Mouse (Mus musculus): ENCODE measurements around the gene Fgfr3. TPM values are rescaled to one million over a fixed set of nuclear protein-coding genes. Genes with fewer than 3 reads are reported as not detected.

The Fgfr3 gene
- total RNA-seq, 2 experiments from 2014 or later = not detected

DNA sequence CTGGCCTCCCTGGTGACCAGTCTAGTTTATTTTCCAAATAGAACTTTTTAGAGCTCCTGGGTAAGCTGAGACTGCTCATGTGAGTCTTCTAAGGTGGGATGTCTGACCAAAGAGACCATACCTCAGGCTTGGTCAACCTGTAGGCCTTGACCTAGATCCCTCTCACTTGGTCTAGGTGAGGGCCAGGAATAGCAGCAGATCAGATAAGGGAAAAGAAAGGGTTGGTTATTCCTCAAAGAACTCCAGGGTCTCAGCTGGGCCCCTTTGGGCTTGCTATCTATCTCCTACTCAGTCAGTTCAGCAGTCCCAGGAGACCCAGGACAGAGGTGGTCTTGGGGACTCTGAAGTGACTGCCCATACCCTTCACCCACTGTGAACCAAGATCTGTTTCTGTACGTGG lies 23.9 kb upstream of the Fgfr3 start:
- no peak for ATAC-seq (replicated peaks; ENCODE audit: poor library complexity, severe bottlenecking)

GRCm38 (mm10) chr5:33697947-33698512 lies 23.4 kb upstream of the Fgfr3 start:
- ATAC-seq (replicated peaks; ENCODE audit: poor library complexity, severe bottlenecking) = no peak

- no peak for ATAC-seq (replicated peaks; ENCODE audit: poor library complexity, severe bottlenecking)
These were observed 22.8 kb upstream of the Fgfr3 start for GRCm38 (mm10) chr5:33698669-33699068.

DNA sequence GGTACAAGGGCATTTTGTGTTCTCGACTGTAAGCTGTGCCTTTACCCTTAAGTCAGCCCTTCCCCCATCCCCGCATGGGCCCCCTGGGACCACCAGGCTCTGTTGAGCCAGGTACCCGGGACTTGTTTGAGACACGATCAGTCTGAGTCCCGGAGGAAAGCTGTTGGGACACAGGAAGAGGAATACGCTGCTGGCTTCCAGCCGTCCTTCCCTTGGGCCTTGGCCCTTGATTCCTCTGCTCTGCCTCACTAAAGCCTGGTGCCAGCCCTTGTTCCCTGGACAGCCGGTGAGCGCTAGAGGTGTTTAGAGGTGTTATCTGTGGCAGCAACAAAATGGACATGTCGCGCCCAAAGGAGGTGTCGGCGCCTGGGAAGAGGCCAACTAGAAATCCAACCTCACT lies 21.5 kb upstream of the Fgfr3 start:
- no peak for ATAC-seq (replicated peaks; ENCODE audit: poor library complexity, severe bottlenecking)

DNA sequence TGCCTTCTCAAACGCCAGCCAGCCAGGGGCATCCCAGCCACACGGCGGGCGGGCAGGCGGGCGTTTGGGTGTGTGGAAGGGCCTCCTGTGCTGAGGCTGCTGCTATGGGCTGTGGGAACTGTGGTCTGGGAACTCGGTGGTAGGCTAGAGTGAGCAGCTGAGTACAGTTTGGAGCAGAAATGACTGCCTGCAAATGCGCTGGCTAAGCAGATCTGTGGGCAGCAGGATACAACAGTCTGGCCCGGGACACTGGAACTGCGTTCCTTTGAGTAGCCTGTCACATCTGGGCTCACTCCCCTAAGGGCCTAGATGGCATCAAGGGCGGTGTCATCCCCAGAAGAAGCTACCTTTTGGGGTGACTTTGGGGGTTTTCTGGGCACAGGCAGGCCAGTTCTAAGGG lies 19.6 kb upstream of the Fgfr3 start:
- ATAC-seq (replicated peaks; ENCODE audit: poor library complexity, severe bottlenecking) = no peak

DNA sequence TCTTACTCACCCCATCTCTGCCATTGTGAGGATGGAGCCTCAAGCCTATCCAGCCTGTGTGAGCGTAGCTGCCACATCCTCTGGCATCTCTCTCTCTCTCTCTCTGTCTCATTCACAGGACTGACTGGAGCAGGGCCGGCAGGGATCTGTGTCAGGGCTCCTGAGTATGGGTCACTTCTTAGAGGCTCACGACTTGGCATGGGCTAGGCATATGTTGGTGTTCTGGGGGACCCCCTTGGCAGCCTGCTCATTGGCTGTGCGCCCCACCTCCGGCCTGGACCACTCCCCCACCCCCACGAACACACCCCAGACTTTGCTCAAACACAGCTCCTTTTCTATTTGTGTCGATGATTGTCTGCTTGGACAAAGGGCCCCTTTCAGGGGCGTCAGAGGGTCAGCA lies 17.5 kb upstream of the Fgfr3 start:
- no peak for ATAC-seq (replicated peaks; ENCODE audit: poor library complexity, severe bottlenecking)

- no peak for ATAC-seq (replicated peaks; ENCODE audit: poor library complexity, severe bottlenecking)
These were observed 16.4 kb upstream of the Fgfr3 start for GRCm38 (mm10) chr5:33704945-33705611.

DNA sequence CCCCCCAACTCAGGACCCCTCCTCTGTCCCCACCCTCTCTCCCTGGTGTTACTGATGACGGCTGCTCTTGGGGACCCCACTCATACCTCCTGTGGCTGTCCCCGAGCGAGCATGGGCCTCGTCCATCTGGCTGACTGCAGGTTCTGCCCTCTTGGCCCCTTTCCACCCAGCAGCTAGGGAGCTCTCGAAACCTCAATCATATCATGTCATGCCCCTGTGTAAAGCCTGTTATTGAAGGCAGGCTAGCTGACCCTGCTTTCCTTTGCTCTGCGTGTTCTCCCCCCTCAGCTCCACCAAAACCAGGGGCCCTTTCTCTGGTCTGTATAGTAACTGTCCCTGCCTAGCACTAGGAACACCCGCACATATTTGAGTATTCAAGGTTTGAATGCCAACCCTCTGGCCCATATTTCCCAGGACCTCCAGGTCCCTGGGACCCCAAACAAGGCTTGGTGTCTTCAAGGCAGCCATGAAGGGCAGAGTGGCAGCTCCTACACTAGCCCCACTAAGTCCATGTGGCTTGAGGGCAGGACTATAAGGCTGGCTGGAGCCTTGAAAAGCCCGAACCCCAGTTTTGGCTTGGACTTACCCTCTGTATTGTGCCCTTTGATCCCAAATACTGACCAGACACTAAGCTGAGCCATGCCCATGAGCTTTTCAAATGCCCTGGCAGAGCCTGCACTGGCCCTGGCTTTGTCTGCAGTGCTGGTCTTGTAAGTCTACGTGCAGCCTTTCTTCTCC lies 15.7 kb upstream of the Fgfr3 start:
- ATAC-seq (replicated peaks; ENCODE audit: poor library complexity, severe bottlenecking) = no peak

DNA sequence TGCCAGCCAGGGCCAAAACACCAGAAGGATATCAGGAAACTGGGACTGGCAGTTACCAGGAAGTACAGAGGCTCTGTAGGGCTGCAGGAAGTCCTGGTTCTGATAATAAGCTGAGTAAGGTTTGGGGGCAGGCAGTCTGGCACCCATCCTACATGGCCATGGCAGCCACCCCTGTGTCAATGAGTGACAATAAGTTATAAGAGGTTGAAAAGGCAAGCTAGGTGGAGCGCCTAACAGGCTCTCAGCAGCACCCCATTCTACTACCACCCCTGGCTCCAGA lies 15.2 kb upstream of the Fgfr3 start:
- no peak for ATAC-seq (replicated peaks; ENCODE audit: poor library complexity, severe bottlenecking)

DNA sequence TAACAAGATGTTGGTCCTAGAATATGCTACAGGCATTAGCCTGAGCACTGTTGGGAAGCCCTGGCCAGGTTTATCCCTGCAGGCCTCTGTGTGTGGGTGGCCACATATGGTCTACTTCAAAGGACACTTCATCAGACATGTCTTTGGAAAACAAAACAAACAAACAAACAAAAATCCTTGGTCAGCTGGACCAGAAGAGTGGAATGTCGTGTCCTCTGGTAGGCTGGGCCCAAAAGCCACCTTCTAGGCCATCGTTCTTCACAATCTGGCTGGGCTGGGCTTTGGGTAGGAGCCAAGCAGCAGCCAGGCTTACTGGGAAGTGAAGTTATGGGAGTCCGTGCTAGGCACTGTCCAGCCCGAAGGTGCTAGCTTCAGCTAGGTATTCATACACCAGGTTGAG lies 14.3 kb upstream of the Fgfr3 start:
- ATAC-seq (replicated peaks; ENCODE audit: poor library complexity, severe bottlenecking) = no peak

DNA sequence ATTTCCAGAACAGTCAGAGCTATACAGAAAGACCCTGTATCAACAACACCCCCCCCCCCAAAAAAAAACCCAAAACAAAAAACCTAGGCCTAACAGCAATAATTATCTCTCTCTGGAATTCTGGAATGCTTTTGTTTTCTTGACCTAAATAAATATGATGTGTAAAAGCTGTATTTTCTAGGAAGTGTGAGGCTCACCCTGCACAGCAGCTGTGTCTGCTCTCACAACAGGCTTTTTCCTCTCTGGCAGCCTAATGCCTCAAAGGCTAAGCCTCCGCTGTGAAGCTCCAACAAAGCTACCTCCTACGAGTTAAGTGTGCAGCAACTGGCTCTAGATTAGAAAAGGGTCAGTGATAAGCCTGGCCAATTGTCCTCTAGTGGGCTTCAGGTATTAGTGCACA lies 12.4 kb upstream of the Fgfr3 start:
- ATAC-seq (replicated peaks; ENCODE audit: poor library complexity, severe bottlenecking) = no peak

- no peak for ATAC-seq (replicated peaks; ENCODE audit: poor library complexity, severe bottlenecking)
These were observed 8.9 kb upstream of the Fgfr3 start for GRCm38 (mm10) chr5:33712550-33712949.

GRCm38 (mm10) chr5:33715182-33715581 lies 6.3 kb upstream of the Fgfr3 start:
- no peak for ATAC-seq (replicated peaks; ENCODE audit: poor library complexity, severe bottlenecking)

DNA sequence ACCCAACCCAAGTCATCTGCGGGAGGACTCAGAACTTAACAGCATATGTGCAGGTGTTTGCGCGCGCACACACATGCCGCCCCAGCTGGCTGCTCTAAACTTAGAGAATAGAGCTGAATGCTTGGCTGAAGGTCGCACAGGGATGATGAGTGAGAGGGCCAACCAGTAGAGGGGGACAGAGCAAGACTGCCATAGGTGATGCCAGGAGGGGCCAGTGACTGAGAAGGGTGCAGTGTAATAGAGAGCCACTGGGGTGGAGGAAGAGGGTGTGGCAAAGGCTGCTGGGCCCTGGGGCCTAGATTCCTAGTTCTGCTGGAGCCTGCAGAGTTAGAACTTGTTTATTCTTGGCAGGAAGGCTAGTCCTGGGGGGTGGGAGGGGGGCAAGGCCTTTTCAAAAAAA lies 5.0 kb upstream of the Fgfr3 start:
- no peak for ATAC-seq (replicated peaks; ENCODE audit: poor library complexity, severe bottlenecking)

DNA sequence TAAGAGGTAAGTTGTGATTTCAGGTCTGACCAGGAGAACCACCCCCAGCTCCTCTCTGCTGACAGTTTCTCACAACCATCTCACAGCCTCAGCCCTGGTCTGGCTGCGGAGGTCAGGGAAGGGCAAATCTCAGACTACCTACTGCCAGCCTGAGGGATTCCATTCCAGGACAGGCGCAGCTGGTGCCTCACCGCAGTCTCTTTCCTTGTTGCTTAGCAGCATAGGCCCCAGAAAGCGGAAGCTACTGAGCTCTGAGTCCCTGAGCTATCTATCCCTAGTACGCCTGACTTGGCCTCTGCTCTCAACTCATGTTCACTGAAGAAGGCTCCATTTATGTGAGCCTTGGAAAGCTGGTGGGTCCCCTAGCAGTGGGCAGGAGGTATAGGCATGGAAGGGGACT lies 3.0 kb upstream of the Fgfr3 start:
- no peak for ATAC-seq (replicated peaks; ENCODE audit: poor library complexity, severe bottlenecking)

DNA sequence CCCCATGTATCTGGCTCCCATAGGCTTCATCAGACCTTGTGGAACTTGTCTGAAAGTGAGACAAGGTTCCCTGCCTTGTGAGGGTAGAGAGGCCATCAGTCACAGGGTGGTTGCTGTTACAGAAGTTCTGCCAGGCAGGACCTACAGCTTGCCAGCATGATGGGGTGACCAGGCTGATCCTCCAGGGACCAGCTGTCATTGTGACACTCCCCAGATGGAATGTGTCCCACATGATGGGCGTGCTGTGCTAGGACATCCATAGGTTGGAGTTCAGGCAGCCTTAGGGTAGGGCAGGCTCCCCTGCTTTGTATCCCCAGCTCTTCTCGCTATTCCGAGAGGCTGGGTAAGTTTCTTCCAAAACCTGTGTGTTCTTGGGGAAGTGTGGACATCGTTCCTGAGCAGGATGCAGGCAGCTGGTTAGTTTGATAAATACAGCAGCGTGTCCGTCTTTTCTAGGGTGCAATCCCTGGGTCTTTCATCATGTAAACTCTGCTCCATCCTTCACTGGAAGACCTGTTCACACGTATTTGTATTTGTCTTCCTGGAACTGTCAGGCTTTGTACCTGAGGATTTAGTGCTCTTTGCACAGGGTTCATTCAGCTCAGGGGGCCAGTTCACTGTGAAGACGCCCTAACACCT lies 503 bp upstream of the Fgfr3 start:
- ATAC-seq (replicated peaks; ENCODE audit: poor library complexity, severe bottlenecking) = no peak; the same call in 1 of the 2 replicates

DNA sequence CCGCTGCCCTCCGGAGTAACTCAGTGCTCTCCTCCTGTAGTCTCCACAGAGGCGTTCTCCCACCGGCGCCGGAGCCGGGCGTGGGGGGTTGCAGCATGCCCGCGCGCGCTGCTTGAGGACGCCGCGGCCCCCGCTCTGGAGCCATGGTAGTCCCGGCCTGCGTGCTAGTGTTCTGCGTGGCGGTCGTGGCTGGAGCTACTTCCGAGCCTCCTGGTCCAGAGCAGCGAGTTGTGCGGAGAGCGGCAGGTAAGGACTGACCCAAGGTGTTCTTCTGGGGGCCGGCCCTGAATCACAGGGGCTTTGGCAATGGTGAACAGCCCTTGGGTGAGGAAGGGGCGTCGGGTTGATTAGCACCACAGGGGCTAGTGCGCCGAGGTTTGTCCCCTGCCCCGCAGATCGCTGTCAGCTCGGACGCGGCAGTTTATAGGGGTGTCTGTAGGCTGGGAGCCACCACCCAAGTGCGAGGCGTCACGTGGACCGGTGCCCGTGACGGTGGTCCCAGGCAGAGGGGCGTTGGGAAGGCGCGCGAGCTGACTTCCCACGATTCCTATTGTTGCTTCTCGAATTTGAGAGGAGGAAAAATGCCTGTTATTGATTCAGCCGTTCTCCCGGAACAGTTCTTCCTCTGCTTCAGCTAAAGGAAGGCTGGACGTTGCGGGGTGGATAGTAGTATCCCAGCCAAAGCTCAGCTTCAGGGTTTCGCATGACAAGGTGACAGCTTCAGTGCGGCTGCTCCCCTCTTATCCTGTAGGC lies 968 bp downstream of the Fgfr3 start:
- peak; percentile 40; the same call in 1 of the 2 replicates for ATAC-seq (replicated peaks; ENCODE audit: poor library complexity, severe bottlenecking)

DNA sequence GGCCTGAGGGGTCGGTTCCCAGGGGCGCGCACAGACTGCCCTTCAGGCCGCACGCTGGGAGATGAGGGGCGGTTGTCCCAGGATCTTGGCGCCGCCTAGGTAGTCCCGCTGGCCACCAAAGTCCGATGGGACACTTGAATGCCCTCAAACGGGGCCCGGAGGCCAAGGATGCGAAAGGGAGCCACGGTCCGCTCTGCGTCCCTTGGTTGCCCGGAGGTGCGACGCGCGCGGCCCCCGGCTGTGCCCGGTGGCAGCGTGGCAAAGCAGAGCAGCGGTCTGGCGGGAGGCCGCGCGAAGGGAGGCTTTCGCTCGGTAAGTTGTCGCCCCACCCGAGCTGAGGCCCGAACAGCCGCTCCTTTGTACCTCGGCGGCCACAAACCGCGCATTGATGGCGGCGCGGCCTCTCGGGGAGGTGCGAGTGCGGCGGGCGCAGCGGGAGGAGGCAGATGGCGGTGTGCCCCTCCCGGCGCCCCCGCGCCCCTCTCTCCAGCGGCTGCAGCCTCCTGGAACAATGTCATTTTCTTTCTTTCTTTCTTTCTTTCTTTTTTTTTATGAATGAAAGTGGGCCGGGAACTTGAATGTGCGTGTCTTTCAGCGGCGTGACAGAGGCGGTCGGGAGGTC lies 1.7 kb downstream of the Fgfr3 start:
- peak; percentile 4; the same call in 1 of the 2 replicates for ATAC-seq (replicated peaks; ENCODE audit: poor library complexity, severe bottlenecking)

- ATAC-seq (replicated peaks; ENCODE audit: poor library complexity, severe bottlenecking) = no peak
These were observed 2.4 kb downstream of the Fgfr3 start for GRCm38 (mm10) chr5:33723641-33724465.

Data from granulocyte monocyte progenitor cell, adult 5-6 weeks (primary cell).